Mouse (Mus musculus): ENCODE measurements around the gene Ccdc130. TPM values are rescaled to one million over a fixed set of nuclear protein-coding genes. Genes with fewer than 3 reads are reported as not detected.

The Ccdc130 gene
- polyA plus RNA-seq, 1 experiment from 2014 or later = 19.0 TPM

DNA sequence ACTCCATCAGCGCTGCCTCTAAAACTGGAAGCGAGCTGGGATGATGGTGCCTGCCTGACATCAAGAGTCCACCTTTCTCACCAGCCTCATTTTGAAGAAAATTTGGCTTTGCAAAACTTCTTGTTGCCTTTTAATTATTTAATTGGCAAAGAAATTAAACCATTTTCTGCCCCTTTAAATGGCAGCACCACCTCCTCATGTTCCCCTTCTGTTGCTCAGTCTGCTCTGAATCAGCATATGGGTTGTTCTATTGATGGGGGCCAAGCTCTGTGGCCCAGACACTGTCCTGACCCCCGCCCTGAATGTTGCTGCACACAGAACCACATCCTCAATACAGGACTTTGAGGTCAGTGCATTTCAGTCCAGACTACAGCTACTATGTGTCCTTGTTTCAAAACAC, 3.8 kb upstream of the Ccdc130 start:
- WGBS = 80% methylated on average over 3 of the region's 3 CpGs
- no peaks in the 10 kb centered on the region for H3K27me3 ChIP-seq

DNA sequence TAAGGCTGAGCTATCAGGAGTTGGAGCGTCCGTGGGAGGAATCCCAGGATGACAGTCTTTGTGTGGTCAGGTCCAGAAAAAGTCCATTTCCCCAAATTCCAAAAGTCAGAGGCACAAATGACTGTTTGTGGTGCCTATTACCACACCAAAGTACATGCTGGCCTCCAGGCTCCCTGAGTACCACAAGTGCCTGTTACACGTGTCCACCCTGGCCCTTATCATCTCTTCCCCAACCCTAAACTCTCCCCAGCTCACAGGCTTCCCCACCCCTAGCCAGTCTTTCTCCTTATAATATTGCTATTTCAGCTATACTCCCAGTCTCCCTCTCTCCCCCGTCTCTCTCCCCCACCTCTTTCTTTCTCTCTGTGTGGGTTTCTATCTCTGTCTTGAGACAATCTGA, 2.1 kb upstream of the Ccdc130 start:
- Histone ChIP-seq H3K27me3 (no peaks in the 10 kb centered on the region), H3K4me2 (no peak overlapping the region), H3K9me3 (no peaks in the 10 kb centered on the region), H3K27ac (no peak overlapping the region), H3K4me3 (replicated peaks) (no peak overlapping the region), H3K9ac (replicated peaks) (no peak overlapping the region), H3K36me3 (no peaks in the 10 kb centered on the region), H3K4me1 (replicated peaks) (peaks cover 9% of the 10 kb centered on the region)
- no peak for ATAC-seq (ENCODE audit: insufficient number of reproducible peaks, insufficient read depth, low FRiP score, low TSS enrichment, low read depth)
- WGBS = 88% methylated on average over 4 of the region's 4 CpGs

More for the DNA sequence above, 3.8 kb upstream of the Ccdc130 start:
- Histone ChIP-seq H3K4me2 (no peak overlapping the region), H3K4me3 (replicated peaks) (no peak overlapping the region), H3K9me3 (no peaks in the 10 kb centered on the region), H3K4me1 (replicated peaks) (peaks cover 9% of the 10 kb centered on the region), H3K36me3 (no peaks in the 10 kb centered on the region), H3K27ac (no peak overlapping the region), H3K9ac (replicated peaks) (no peak overlapping the region)
- no peak for ATAC-seq (ENCODE audit: insufficient number of reproducible peaks, insufficient read depth, low FRiP score, low TSS enrichment, low read depth)

DNA sequence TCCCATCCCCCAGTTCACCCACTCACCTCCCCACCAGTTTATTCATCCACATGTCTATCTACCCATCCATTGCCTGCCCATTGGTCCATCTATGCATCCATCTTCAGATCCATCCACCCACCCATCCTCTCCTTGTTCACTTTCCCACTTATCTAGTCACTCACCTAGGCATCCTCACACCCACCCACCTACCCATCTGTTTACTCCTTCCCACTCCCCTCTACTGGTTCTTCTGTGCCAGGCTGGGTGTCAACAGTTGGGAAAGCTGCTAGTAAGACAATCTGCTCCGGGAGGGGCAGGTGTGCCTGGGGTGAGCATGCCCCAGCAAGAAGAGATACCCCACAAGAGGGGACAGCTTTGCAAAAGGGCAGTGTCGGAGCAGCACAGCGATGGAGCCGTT, 9.1 kb downstream of the Ccdc130 start:
- WGBS = 92% methylated on average over 4 of the region's 4 CpGs
- no peak for ATAC-seq (ENCODE audit: insufficient number of reproducible peaks, insufficient read depth, low FRiP score, low TSS enrichment, low read depth)
- no peaks in the 10 kb centered on the region for H3K27me3 ChIP-seq
- no peak overlapping the region for H3K4me3 ChIP-seq (replicated peaks)
- no peak overlapping the region for H3K4me2 ChIP-seq
- no peaks in the 10 kb centered on the region for H3K9me3 ChIP-seq
- no peak overlapping the region for H3K9ac ChIP-seq (replicated peaks)
- peaks cover 12% of the 10 kb centered on the region for H3K4me1 ChIP-seq (replicated peaks)
- peaks cover 81% of the 10 kb centered on the region for H3K36me3 ChIP-seq
- no peak overlapping the region for H3K27ac ChIP-seq

DNA sequence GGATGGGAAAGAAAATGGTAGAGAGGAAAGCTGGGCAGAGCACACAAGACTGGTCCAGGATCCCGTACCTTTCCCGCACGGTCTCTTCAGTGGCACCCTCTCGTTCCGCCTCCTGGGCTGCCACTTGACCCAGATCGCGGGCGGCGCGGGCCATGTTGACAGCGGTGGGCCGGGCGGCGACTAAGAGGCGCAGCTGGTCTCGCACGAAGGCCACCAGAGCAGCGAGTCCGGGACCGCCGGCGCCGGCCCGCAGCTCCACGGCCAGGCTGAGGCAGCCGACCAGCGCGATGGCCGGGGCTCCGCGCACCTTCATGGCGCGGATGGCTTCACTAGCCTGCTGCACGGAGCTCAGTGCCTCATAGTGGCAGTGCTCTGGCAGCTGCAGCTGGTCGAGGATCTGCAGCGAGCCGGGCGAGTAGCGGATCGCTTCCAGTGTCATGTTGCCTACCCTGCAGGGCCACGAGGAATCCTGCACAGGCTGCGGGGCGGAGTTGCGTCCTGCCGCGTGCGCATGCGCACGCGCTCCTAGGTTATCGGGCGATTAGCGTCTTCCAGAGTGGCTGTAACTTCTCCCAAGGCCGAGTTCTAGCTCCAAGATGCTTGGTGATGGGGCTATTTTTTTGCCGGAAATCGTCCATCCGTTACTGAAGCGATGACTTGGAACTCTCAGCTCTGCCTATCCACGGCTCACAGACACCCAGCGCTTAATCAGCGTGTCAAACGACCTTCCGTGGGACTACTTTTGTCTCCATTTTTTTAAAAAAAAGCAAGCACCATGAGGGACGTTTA, 13.2 kb downstream of the Ccdc130 start, which contains the start of gene Mri1:
Gene Mri1 (minus strand): TSS at position 505 of the 789 bp plus-strand sequence.
- Histone ChIP-seq H3K27ac (peak within 1 kb of the TSS; percentile 91), H3K4me2 (peak within 1 kb of the TSS; percentile 85), H3K27me3 (no peaks in the 10 kb centered on the region), H3K4me3 (replicated peaks) (peak within 1 kb of the TSS; percentile 69), H3K36me3 (peaks cover 75% of the 10 kb centered on the region), H3K9ac (replicated peaks) (peak within 1 kb of the TSS; percentile 75), H3K4me1 (replicated peaks) (peaks cover 16% of the 10 kb centered on the region), H3K9me3 (no peaks in the 10 kb centered on the region)
- peak; percentile 86 for ATAC-seq (ENCODE audit: insufficient number of reproducible peaks, insufficient read depth, low FRiP score, low TSS enrichment, low read depth)
- WGBS = under 1% methylated on average over 64 of the region's 64 CpGs

DNA sequence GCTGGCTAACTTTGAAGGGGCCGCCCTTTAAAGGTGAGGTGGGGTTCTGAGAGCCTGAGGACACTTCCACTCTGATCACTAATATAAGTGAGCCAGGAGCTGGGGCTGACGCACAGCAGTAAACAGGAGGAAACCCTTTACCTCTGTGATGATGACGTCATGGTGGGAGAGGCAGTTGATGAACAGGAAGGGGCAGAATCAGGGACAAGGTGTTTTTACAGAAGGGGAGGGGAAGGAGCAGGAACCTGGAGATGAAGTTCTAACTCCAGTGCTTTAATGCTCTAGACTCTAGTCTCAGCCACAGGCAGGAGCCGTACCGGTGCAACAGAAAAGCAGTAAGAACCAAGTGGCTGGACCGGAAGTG, 13.7 kb downstream of the Ccdc130 start:
- H3K27me3 ChIP-seq = no peaks in the 10 kb centered on the region
- peak; percentile 33 for ATAC-seq (ENCODE audit: insufficient number of reproducible peaks, insufficient read depth, low FRiP score, low TSS enrichment, low read depth)
- H3K9ac ChIP-seq (replicated peaks) = peak overlapping the region; percentile 75
- 13% methylated on average over 6 of the region's 6 CpGs for WGBS
- H3K36me3 ChIP-seq = peaks cover 75% of the 10 kb centered on the region
- no peaks in the 10 kb centered on the region for H3K9me3 ChIP-seq
- H3K4me2 ChIP-seq = peak overlapping the region; percentile 85
- H3K27ac ChIP-seq = peak overlapping the region; percentile 91
- peaks cover 16% of the 10 kb centered on the region for H3K4me1 ChIP-seq (replicated peaks)
- H3K4me3 ChIP-seq (replicated peaks) = peak overlapping the region; percentile 69

DNA sequence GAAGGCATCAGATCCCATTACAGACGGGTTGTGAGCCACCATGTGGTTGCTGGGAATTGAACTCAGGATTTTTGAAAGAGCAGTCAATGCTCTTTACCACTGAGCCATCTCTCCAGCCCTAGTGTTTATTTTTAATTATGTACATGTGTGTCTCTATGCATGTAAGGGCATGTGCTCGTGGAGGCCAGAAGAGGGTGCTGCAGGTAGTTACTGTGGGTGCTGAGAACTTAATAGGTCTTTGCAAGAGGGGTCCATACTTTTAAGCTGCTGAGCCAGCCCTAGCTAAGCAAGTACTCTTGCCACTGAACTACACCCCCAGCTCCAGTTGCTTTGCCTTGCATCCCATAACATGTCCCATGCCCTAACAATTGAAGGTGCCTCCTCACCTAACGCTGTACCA, 14.3 kb downstream of the Ccdc130 start:
- H3K9ac ChIP-seq (replicated peaks) = no peak overlapping the region
- no peaks in the 10 kb centered on the region for H3K9me3 ChIP-seq
- peaks cover 75% of the 10 kb centered on the region for H3K36me3 ChIP-seq
- peaks cover 16% of the 10 kb centered on the region for H3K4me1 ChIP-seq (replicated peaks)
- ATAC-seq (ENCODE audit: insufficient number of reproducible peaks, insufficient read depth, low FRiP score, low TSS enrichment, low read depth) = no peak
- H3K27me3 ChIP-seq = no peaks in the 10 kb centered on the region
- 78% methylated on average over 3 of the region's 3 CpGs for WGBS
- peak overlapping the region; percentile 69 for H3K4me3 ChIP-seq (replicated peaks)
- 0 out of 2 replicates have a peak overlapping the region, but pooled peaks have one; percentile 91 for H3K27ac ChIP-seq
- peak overlapping the region; percentile 85 for H3K4me2 ChIP-seq

DNA sequence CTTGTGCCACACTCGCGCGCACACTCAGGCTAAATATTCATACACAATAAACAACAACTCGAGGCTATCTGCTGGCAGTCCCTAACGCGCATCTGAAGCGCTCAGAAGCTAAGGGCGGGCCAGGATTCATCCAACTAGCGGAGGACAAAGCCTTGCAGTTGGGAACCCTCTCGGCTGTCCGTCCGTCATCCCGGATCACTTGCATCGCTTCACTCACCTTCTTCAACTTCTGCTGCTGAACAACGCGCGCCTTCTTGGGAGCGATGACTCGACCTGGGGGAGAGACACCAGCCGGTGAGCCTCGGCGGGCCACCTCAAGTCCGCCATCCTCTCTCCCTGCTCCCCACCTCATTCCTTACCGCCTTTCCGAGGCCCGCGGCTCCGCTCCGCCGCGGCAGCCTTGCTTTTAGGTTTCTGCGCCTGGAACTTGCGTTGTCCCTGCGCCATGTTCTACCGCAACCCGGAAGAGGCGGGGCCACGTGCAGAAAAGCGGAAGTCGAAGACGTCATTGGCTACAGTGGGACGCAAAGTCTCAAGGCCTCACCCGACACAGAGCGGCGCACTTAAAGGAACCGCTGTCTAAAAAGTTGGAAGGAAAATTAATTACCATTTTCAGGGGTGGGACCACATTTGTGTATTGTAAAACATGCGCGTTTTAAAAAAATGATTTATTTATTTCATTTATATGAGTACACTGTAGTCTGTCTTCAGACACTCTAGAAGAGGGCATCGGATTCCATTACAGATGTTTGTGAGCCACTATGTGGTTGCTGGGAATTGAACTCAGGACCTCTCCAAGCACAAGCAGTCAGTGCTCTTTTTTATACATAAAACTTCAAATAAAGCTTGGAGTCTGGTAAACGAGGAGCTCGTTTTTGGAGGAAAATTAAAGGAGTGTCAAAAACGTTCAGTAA, 20.7 kb downstream of the Ccdc130 start, which contains the start of gene D8Ertd738e:
Gene D8Ertd738e (minus strand): TSS at position 463 of the 914 bp plus-strand sequence.
- H3K27me3 ChIP-seq = no peaks in the 10 kb centered on the region
- WGBS = 4% methylated on average over 52 of the region's 52 CpGs
- peaks cover 79% of the 10 kb centered on the region for H3K36me3 ChIP-seq
- peak within 1 kb of the TSS; percentile 76 for H3K4me2 ChIP-seq
- H3K9me3 ChIP-seq = no peaks in the 10 kb centered on the region
- ATAC-seq (ENCODE audit: insufficient number of reproducible peaks, insufficient read depth, low FRiP score, low TSS enrichment, low read depth) = peak; percentile 90
- peak within 1 kb of the TSS; percentile 78 for H3K27ac ChIP-seq
- H3K9ac ChIP-seq (replicated peaks) = peak within 1 kb of the TSS; percentile 86
- H3K4me3 ChIP-seq (replicated peaks) = peak within 1 kb of the TSS; percentile 86
- 0 out of 2 replicates have a peak, but pooled peaks cover 3% of the 10 kb centered on the region for H3K4me1 ChIP-seq (replicated peaks)

DNA sequence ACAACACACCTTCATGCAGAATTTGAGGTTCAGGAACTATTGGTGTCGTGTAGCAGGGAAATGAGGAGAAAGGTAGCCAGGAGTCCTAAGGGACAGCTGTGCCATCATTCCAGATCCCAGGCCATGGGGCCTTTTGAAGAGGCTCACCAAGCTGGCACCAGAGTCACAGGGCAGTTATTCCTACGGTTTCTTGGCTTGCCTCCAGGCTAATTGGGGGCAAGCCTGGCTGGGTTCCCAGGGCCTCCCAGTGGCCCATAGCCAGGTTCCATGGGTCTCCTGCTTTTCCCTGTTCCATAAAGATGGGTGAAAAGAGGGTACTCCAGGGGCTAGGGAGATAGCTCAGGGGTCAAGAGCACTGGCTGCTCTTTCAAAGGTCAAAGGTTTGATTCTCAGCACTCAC, 28.4 kb downstream of the Ccdc130 start:
- H3K4me3 ChIP-seq (replicated peaks) = no peak overlapping the region
- no peak overlapping the region for H3K27ac ChIP-seq
- ATAC-seq (ENCODE audit: insufficient number of reproducible peaks, insufficient read depth, low FRiP score, low TSS enrichment, low read depth) = no peak
- peaks cover 6% of the 10 kb centered on the region for H3K4me1 ChIP-seq (replicated peaks)
- H3K36me3 ChIP-seq = peaks cover 35% of the 10 kb centered on the region
- H3K9ac ChIP-seq (replicated peaks) = no peak overlapping the region
- 60% methylated on average over 2 of the region's 2 CpGs for WGBS
- no peaks in the 10 kb centered on the region for H3K27me3 ChIP-seq
- no peak overlapping the region for H3K4me2 ChIP-seq
- H3K9me3 ChIP-seq = no peaks in the 10 kb centered on the region

DNA sequence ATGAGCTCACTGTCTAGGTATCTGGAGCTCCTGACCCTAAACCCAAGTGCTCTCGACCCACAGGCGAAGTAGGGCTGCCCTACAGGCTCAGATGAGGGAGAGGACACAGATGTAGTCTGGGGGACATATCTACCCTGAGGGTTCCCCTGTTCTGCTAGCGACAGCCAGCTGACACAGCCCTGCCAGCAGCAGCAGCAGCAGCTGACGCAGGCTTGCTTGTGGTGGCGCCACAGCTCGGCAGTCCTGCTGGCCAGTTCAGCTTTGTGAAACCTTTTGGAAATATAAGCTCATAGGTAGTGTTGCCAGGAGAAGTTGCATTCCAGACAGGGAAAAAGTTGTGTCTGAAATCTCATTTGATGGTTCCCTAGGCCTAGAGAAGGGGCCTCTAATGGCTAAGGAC, 29.0 kb downstream of the Ccdc130 start:
- Histone ChIP-seq H3K27ac (no peak overlapping the region; the same call in 1 of the 2 replicates), H3K36me3 (peaks cover 28% of the 10 kb centered on the region), H3K4me1 (replicated peaks) (peaks cover 6% of the 10 kb centered on the region), H3K9me3 (no peaks in the 10 kb centered on the region), H3K27me3 (no peaks in the 10 kb centered on the region), H3K9ac (replicated peaks) (no peak overlapping the region), H3K4me3 (replicated peaks) (no peak overlapping the region), H3K4me2 (no peak overlapping the region)
- no peak for ATAC-seq (ENCODE audit: insufficient number of reproducible peaks, insufficient read depth, low FRiP score, low TSS enrichment, low read depth)
- WGBS = 60% methylated on average over 6 of the region's 6 CpGs

DNA sequence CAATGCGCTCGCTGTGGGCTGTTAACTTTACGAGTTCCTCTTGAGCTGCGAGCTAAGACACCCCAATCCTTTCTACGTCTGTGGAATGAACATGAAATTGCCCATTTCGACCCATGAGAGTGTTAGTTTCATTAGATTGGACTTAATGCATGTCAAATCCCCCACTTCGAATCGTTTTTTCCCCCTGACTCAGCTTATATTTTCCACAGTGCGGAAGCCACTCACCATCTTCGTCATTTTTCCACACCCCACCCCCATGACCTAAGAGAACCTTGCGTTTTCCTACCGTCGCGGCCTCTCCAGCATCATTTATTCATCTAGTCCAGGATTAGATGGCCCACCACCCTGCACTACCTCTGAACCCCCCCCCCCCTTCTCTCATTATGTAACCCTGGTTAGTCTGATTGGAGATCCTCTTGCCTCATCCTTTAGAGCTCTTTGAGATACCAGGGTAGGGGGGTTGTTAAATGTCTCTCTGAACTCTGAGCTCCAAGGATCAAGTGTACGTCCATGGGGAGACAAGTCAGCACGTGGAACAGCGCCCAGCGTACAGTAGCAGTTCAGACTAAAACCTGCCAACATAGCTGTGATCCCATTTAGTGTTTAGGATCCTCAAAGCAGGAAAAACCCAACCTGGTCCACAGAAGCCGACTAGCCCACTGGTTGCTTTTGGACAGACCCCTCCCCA, 32.5 kb downstream of the Ccdc130 start:
- no peaks in the 10 kb centered on the region for H3K9me3 ChIP-seq
- no peaks in the 10 kb centered on the region for H3K27me3 ChIP-seq
- H3K36me3 ChIP-seq = peaks cover 22% of the 10 kb centered on the region
- peaks cover 22% of the 10 kb centered on the region for H3K4me1 ChIP-seq (replicated peaks)
- 22% methylated on average over 19 of the region's 19 CpGs for WGBS
- H3K4me2 ChIP-seq = peak overlapping the region; percentile 65
- H3K27ac ChIP-seq = peak overlapping the region; percentile 90
- peak overlapping the region; percentile 54 for H3K4me3 ChIP-seq (replicated peaks)
- peak overlapping the region; percentile 61 for H3K9ac ChIP-seq (replicated peaks)
- no peak for ATAC-seq (ENCODE audit: insufficient number of reproducible peaks, insufficient read depth, low FRiP score, low TSS enrichment, low read depth)
